ENCODE assay signal across 1 mouse cellular context in genomic region chr3:58501961-58502360, GRCm38 (mm10).
TF ChIP-seq lines count a peak whose summit lies in the region.

No protein-coding gene starts in this region.

TF ChIP-seq in MEL, 35 proteins besides CTCF, POLR2A, EP300 and RAD21 (continued from another document):
- TF ChIP-seq MYC (IDR thresholded peaks at IDR 0.05; ENCODE audit: low read depth, low read length) (peak; percentile 77), GATA1 (IDR thresholded peaks at IDR 0.05; ENCODE audit: low read depth, low read length) (peak; percentile 78), KAT2A (conservative IDR thresholded peaks at IDR 0.05; ENCODE audit: low read depth, low read length) (no peak), MXI1 (IDR thresholded peaks at IDR 0.05; ENCODE audit: low read depth, low read length) (peak; percentile 73; the same call in 1 of the 2 replicates), MEF2A (IDR thresholded peaks at IDR 0.05; ENCODE audit: extremely low read depth, insufficient replicate concordance, low read depth, low read length, poor library complexity, severe bottlenecking) (no peak), NELFE (IDR thresholded peaks at IDR 0.05; ENCODE audit: low read depth, low read length) (no peak), TCF12 (IDR thresholded peaks at IDR 0.05; ENCODE audit: low read depth, low read length) (peak; percentile 79), MAX (IDR thresholded peaks at IDR 0.05; ENCODE audit: low read length) (peak; percentile 44; the same call in 1 of the 2 replicates), SIN3A (IDR thresholded peaks at IDR 0.05; ENCODE audit: low read length) (peak; percentile 74), UBTF (IDR thresholded peaks at IDR 0.05; ENCODE audit: borderline replicate concordance, insufficient read depth, low read depth, low read length) (no peak), TBP (IDR thresholded peaks at IDR 0.05; ENCODE audit: low read depth, low read length) (0 out of 2 replicates have a peak, but pooled peaks have one; percentile 47)
